Mouse (Mus musculus) lung, adult 10 weeks (tissue): ENCODE measurements around the gene 2810408A11Rik. TPM values are rescaled to one million over a fixed set of nuclear protein-coding genes. Genes with fewer than 3 reads are reported as not detected.

Experiments
- polyA plus RNA-seq: library from polyadenylated mRNA; stranded (reverse); fragments of 350-450 nt; fragmentation: Illumina TruSeq; extraction: RNeasy Lipid Tissue Mini Kit (QIAGEN cat#74804); gene quantifications from one replicate; pipeline ENCODE4 v1.2.3, GENCODE M21; 2014; ENCODE audit warnings: low read depth, low replicate concordance; ENCODE audit not compliant: insufficient read depth

2810408A11Rik gene
- polyA plus RNA-seq, result 0.77 TPM

GRCm38 (mm10) chr11:69900471-69901405 lies at the start of gene 2810408A11Rik, which contains the start of gene Neurl4:
TSS of gene 2810408A11Rik (minus strand) at chr11:69900987.
TSS of gene Neurl4 (plus strand) at chr11:69901072.

GRCm38 (mm10) chr11:69948066-69948762 lies 47.4 kb upstream of the 2810408A11Rik start, which contains the start of gene Slc2a4:
TSS of gene Slc2a4 (minus strand) at chr11:69948188.

GRCm38 (mm10) chr11:69935137-69935879 lies 34.5 kb upstream of the 2810408A11Rik start, which contains the start of gene Ybx2:
TSS of gene Ybx2 (plus strand) at chr11:69935796.

GRCm38 (mm10) chr11:69921114-69922011 lies 20.6 kb upstream of the 2810408A11Rik start, which contains the start of gene Eif5a:
TSS of gene Eif5a (minus strand) at chr11:69921958.

GRCm38 (mm10) chr11:69913554-69914371 lies 13.0 kb upstream of the 2810408A11Rik start, which contains the start of gene Gps2:
TSS of gene Gps2 (plus strand) at chr11:69913888.

GRCm38 (mm10) chr11:69895291-69895690 lies 5.5 kb downstream of the 2810408A11Rik start, which contains the start of gene Acap1:
TSS of gene Acap1 (minus strand) at chr11:69895539.

GRCm38 (mm10) chr11:69880853-69881603 lies 19.8 kb downstream of the 2810408A11Rik start, which contains the start of gene Kctd11:
TSS of gene Kctd11 (minus strand) at chr11:69881406.

GRCm38 (mm10) chr11:69877878-69878277 lies 22.9 kb downstream of the 2810408A11Rik start, which contains the start of gene Tmem95:
TSS of gene Tmem95 (minus strand) at chr11:69878018.

GRCm38 (mm10) chr11:69858113-69858998 lies 42.4 kb downstream of the 2810408A11Rik start, which contains the start of gene Tnk1:
TSS of gene Tnk1 (minus strand) at chr11:69858730.

Other genes starting within 250 kb of the 2810408A11Rik start
- gene Sox15, start 245.7 kb downstream of the 2810408A11Rik start, polyA plus RNA-seq, result not detected
- 53.4 TPM for gene Mpdu1, start 238.3 kb downstream of the 2810408A11Rik start, polyA plus RNA-seq
- gene Cd68, start 234.8 kb downstream of the 2810408A11Rik start, polyA plus RNA-seq, result 44.2 TPM
- gene Eif4a1, start 228.6 kb downstream of the 2810408A11Rik start, polyA plus RNA-seq, result 289 TPM
- 47.0 TPM for gene Senp3, start 218.9 kb downstream of the 2810408A11Rik start, polyA plus RNA-seq
- 23.3 TPM for gene Tnfsf13, start 215.2 kb downstream of the 2810408A11Rik start, polyA plus RNA-seq
- 48.4 TPM for gene Tnfsf12, start 205.1 kb downstream of the 2810408A11Rik start, polyA plus RNA-seq
- 24.8 TPM for gene Tnfsfm13, start 204.9 kb downstream of the 2810408A11Rik start, polyA plus RNA-seq
- gene Polr2a, start 142.3 kb downstream of the 2810408A11Rik start, polyA plus RNA-seq, result 16.2 TPM
- 0.85 TPM for gene Slc35g3, start 139.0 kb downstream of the 2810408A11Rik start, polyA plus RNA-seq
- gene Zbtb4, start 135.1 kb downstream of the 2810408A11Rik start, polyA plus RNA-seq, result 25.6 TPM
- gene Chrnb1, start 105.0 kb downstream of the 2810408A11Rik start, polyA plus RNA-seq, result 10.1 TPM
- 3.4 TPM for gene Fgf11, start 99.1 kb downstream of the 2810408A11Rik start, polyA plus RNA-seq
- gene Tmem102, start 95.4 kb downstream of the 2810408A11Rik start, polyA plus RNA-seq, result 4.9 TPM
- gene Gm39566, start 85.7 kb downstream of the 2810408A11Rik start, polyA plus RNA-seq, result not detected
- not detected for gene Spem2, start 82.5 kb downstream of the 2810408A11Rik start, polyA plus RNA-seq
- not detected for gene Spem1, start 78.8 kb downstream of the 2810408A11Rik start, polyA plus RNA-seq
- gene Nlgn2, start 63.2 kb downstream of the 2810408A11Rik start, polyA plus RNA-seq, result 5.3 TPM
- 375 TPM for gene Tmem256, start 62.5 kb downstream of the 2810408A11Rik start, polyA plus RNA-seq
- 65.1 TPM for gene Plscr3, start 54.6 kb downstream of the 2810408A11Rik start, polyA plus RNA-seq
- 5.1 TPM for gene Tnk1, start 42.3 kb downstream of the 2810408A11Rik start, polyA plus RNA-seq
- gene Tmem95, start 23.0 kb downstream of the 2810408A11Rik start, polyA plus RNA-seq, result not detected
- 11.2 TPM for gene Kctd11, start 19.6 kb downstream of the 2810408A11Rik start, polyA plus RNA-seq
- 9.7 TPM for gene Acap1, start 5.4 kb downstream of the 2810408A11Rik start, polyA plus RNA-seq
- 9.9 TPM for gene Neurl4, start 85 bp upstream of the 2810408A11Rik start, polyA plus RNA-seq
- 43.0 TPM for gene Gps2, start 12.9 kb upstream of the 2810408A11Rik start, polyA plus RNA-seq
- gene Eif5a, start 21.0 kb upstream of the 2810408A11Rik start, polyA plus RNA-seq, result 466 TPM
- gene Ybx2, start 34.8 kb upstream of the 2810408A11Rik start, polyA plus RNA-seq, result 1.3 TPM
- 8.1 TPM for gene Slc2a4, start 47.2 kb upstream of the 2810408A11Rik start, polyA plus RNA-seq
- 60.8 TPM for gene Cldn7, start 63.8 kb upstream of the 2810408A11Rik start, polyA plus RNA-seq
- 86.4 TPM for gene Ctdnep1, start 80.2 kb upstream of the 2810408A11Rik start, polyA plus RNA-seq
- 40.7 TPM for gene Elp5, start 81.5 kb upstream of the 2810408A11Rik start, polyA plus RNA-seq
- 466 TPM for gene Gabarap, start 90.2 kb upstream of the 2810408A11Rik start, polyA plus RNA-seq
- 39.5 TPM for gene Phf23, start 94.8 kb upstream of the 2810408A11Rik start, polyA plus RNA-seq
- 6.0 TPM for gene Dvl2, start 99.6 kb upstream of the 2810408A11Rik start, polyA plus RNA-seq
- gene Acadvl, start 114.4 kb upstream of the 2810408A11Rik start, polyA plus RNA-seq, result 82.7 TPM
- 7.3 TPM for gene Dlg4, start 116.0 kb upstream of the 2810408A11Rik start, polyA plus RNA-seq
- 13.1 TPM for gene Asgr1, start 153.1 kb upstream of the 2810408A11Rik start, polyA plus RNA-seq
- 0.41 TPM for gene Asgr2, start 191.7 kb upstream of the 2810408A11Rik start, polyA plus RNA-seq
- gene Mgl2, start 229.3 kb upstream of the 2810408A11Rik start, polyA plus RNA-seq, result 26.9 TPM